Mouse (Mus musculus) lung, embryonic 16.5 days (tissue): ENCODE measurements around the gene Slxl1. TPM values are rescaled to one million over a fixed set of nuclear protein-coding genes. Genes with fewer than 3 reads are reported as not detected.
"Not testable (repeated sequence)": the region's sequence is repeated elsewhere in the genome, so short reads cannot be mapped to it uniquely, and the experiment has no call there.

Experiments
- ATAC-seq: fragments of 200-750 bp; cut with Nextera tagmentation; 2 replicates; pipeline ENCODE4 v1.8.0; 2017; ENCODE audit warnings: low read depth, mild to moderate bottlenecking, moderate library complexity
- H3K27ac ChIP-seq: fragments of 300-500 bp; sonication (generic); 2 replicates; pipeline ENCODE4 v1.5.1; 2014; ENCODE audit warnings: mild to moderate bottlenecking, control low read depth, low read length
- H3K27me3 ChIP-seq: fragments of 300-500 bp; sonication (generic); 2 replicates; pipeline ENCODE4 v1.6.1; 2014; ENCODE audit warnings: low read depth, low read length, mixed read lengths; ENCODE audit not compliant: control insufficient read depth, insufficient read depth
- H3K36me3 ChIP-seq: fragments of 300-500 bp; sonication (generic); 2 replicates; pipeline ENCODE4 v1.6.1; 2014; ENCODE audit warnings: low read length; ENCODE audit not compliant: control insufficient read depth, insufficient read depth
- H3K4me1 ChIP-seq: fragments of 300-500 bp; sonication (generic); replicated peaks from 2 replicates; pipeline ENCODE4 v1.6.1; 2014; ENCODE audit warnings: low read length, mixed read lengths; ENCODE audit not compliant: control insufficient read depth, insufficient read depth
- H3K4me2 ChIP-seq: fragments of 300-500 bp; sonication (generic); 2 replicates; pipeline ENCODE4 v1.6.1; 2014; ENCODE audit warnings: low read depth, low read length, control low read depth
- H3K4me3 ChIP-seq: fragments of 300-500 bp; sonication (generic); 2 replicates; pipeline ENCODE4 v1.5.1; 2014; ENCODE audit warnings: mild to moderate bottlenecking, low read length, control low read depth
- H3K9ac ChIP-seq: fragments of 300-500 bp; sonication (generic); 2 replicates; pipeline ENCODE4 v1.6.1; 2014; ENCODE audit warnings: low read length, control low read depth
- H3K9me3 ChIP-seq: fragments of 300-500 bp; sonication (generic); 2 replicates; pipeline ENCODE4 v1.6.1; 2016; ENCODE audit warnings: low read length; ENCODE audit not compliant: control insufficient read depth
- WGBS: fragments of 180-500 bp; shearing (Covaris S2); extraction: QIAGEN DNeasy Blood & Tissue Kit; methylation state at CpG from one replicate; pipeline ENCODE4 v1.1.7; 2014; 5-methylcytosine and 5-hydroxymethylcytosine counted together
- polyA plus RNA-seq: library from polyadenylated mRNA; unstranded; fragments of >200 nt; fragmentation: Nextera tagmentation; extraction: Ambion mirVana; gene quantifications from 2 replicates; pipeline ENCODE4 v1.2.1, GENCODE M21; 2015

The Slxl1 gene
- not detected in 2 replicates for polyA plus RNA-seq

GRCm38 (mm10) chrX:55226576-55226975 is at the start of gene Slxl1:
TSS of gene Slxl1 (plus strand) at chrX:55226876.
- not testable (repeated sequence) for H3K36me3 ChIP-seq, H3K27me3 ChIP-seq, H3K4me3 ChIP-seq, H3K9ac ChIP-seq, H3K9me3 ChIP-seq, ATAC-seq, H3K4me2 ChIP-seq, H3K27ac ChIP-seq, H3K4me1 ChIP-seq
- no CpG with 5 or more reads among the region's 6 CpGs for WGBS
